Mouse (Mus musculus) telencephalon, adult 2 months (tissue): ENCODE data around the gene Zfp276.
"Not testable (repeated sequence)": the region's sequence is repeated elsewhere in the genome, so short reads cannot be mapped to it uniquely, and the experiment has no call there.

Source experiments
- DNase-seq: peaks from one replicate; pipeline ENCODE4 v3.0.0-alpha.2; 2011; ENCODE audit warnings: low read depth, low spot score

The Zfp276 gene

GRCm38 (mm10) chr8:123244382-123244781 lies 9.6 kb upstream of the Zfp276 start:
- no peak for DNase-seq

GRCm38 (mm10) chr8:123245543-123245942 lies 8.5 kb upstream of the Zfp276 start:
- DNase-seq: no peak

- DNase-seq: no peak
These were observed 6.2 kb upstream of the Zfp276 start for GRCm38 (mm10) chr8:123247748-123248147.

- no peak for DNase-seq
These were observed 5.4 kb upstream of the Zfp276 start for GRCm38 (mm10) chr8:123248596-123248995.

- DNase-seq: no peak
These were observed 3.1 kb upstream of the Zfp276 start for GRCm38 (mm10) chr8:123250940-123251339.

- DNase-seq: no peak
These were observed 1.1 kb upstream of the Zfp276 start for GRCm38 (mm10) chr8:123252925-123253324.

- no peak for DNase-seq
These were observed 420 bp upstream of the Zfp276 start for GRCm38 (mm10) chr8:123253451-123254098.

GRCm38 (mm10) chr8:123255170-123255569 lies 1.2 kb downstream of the Zfp276 start:
- no peak for DNase-seq

- DNase-seq: peak; percentile 86
These were observed 3.1 kb downstream of the Zfp276 start for GRCm38 (mm10) chr8:123257114-123257513.

- not testable (repeated sequence) for DNase-seq
These were observed 3.6 kb downstream of the Zfp276 start for GRCm38 (mm10) chr8:123257593-123257992.

- no peak for DNase-seq
These were observed 14.1 kb downstream of the Zfp276 start for GRCm38 (mm10) chr8:123267926-123268656.

- no peak for DNase-seq
These were observed 17.2 kb downstream of the Zfp276 start for GRCm38 (mm10) chr8:123271147-123271546.

- DNase-seq: no peak
These were observed 17.9 kb downstream of the Zfp276 start for GRCm38 (mm10) chr8:123271901-123272300.

- DNase-seq: no peak
These were observed 20.5 kb downstream of the Zfp276 start for GRCm38 (mm10) chr8:123274447-123274846.

GRCm38 (mm10) chr8:123275096-123275495 lies 21.1 kb downstream of the Zfp276 start:
- no peak for DNase-seq

GRCm38 (mm10) chr8:123278445-123278844 lies 24.4 kb downstream of the Zfp276 start:
- DNase-seq: no peak

- no peak for DNase-seq
These were observed 25.8 kb downstream of the Zfp276 start for GRCm38 (mm10) chr8:123279828-123280227.

GRCm38 (mm10) chr8:123280302-123281094 lies 26.5 kb downstream of the Zfp276 start:
- DNase-seq: no peak

- DNase-seq: not testable (repeated sequence)
These were observed 29.0 kb downstream of the Zfp276 start for GRCm38 (mm10) chr8:123282994-123283393.

- DNase-seq: no peak
These were observed 30.0 kb downstream of the Zfp276 start for GRCm38 (mm10) chr8:123283991-123284390.

GRCm38 (mm10) chr8:123284493-123284892 lies 30.5 kb downstream of the Zfp276 start:
- DNase-seq: no peak

- no peak for DNase-seq
These were observed 33.4 kb downstream of the Zfp276 start for GRCm38 (mm10) chr8:123287362-123287761.
